Mouse (Mus musculus) embryonic facial prominence, embryonic 12.5 days (tissue): ENCODE data around the gene Veph1. TPM values are rescaled to one million over a fixed set of nuclear protein-coding genes. Genes with fewer than 3 reads are reported as not detected.

Source experiments
- ATAC-seq: fragments of 200-750 bp; cut with Nextera tagmentation; 2 replicates; pipeline ENCODE4 v1.8.0; 2017; ENCODE audit not compliant: insufficient number of reproducible peaks, insufficient read depth, low FRiP score, low TSS enrichment
- H3K27ac ChIP-seq: fragments of 300-500 bp; sonication (generic); 2 replicates; pipeline ENCODE4 v1.5.1; 2016; ENCODE audit warnings: mild to moderate bottlenecking
- H3K27me3 ChIP-seq: fragments of 300-500 bp; sonication (generic); 2 replicates; pipeline ENCODE4 v1.6.1; 2016; ENCODE audit warnings: mild to moderate bottlenecking, moderate library complexity
- H3K36me3 ChIP-seq: fragments of 300-500 bp; sonication (generic); 2 replicates; pipeline ENCODE4 v1.6.1; 2016; ENCODE audit warnings: mild to moderate bottlenecking
- H3K4me1 ChIP-seq: fragments of 300-500 bp; sonication (generic); 2 replicates; pipeline ENCODE4 v1.6.1; 2016
- H3K4me2 ChIP-seq: fragments of 300-500 bp; sonication (generic); replicated peaks from 2 replicates; pipeline ENCODE4 v1.6.1; 2016; ENCODE audit warnings: mild to moderate bottlenecking, moderate library complexity
- H3K4me3 ChIP-seq: fragments of 300-500 bp; sonication (generic); 2 replicates; pipeline ENCODE4 v1.5.1; 2016; ENCODE audit warnings: mild to moderate bottlenecking
- H3K9ac ChIP-seq: fragments of 300-500 bp; sonication (generic); 2 replicates; pipeline ENCODE4 v1.6.1; 2016; ENCODE audit warnings: mild to moderate bottlenecking, moderate library complexity
- H3K9me3 ChIP-seq: fragments of 300-500 bp; sonication (generic); 2 replicates; pipeline ENCODE4 v1.6.1; 2016; ENCODE audit warnings: mild to moderate bottlenecking, moderate library complexity
- WGBS: fragments of 180-500 bp; shearing (Covaris S2); methylation state at CpG from one replicate; pipeline ENCODE4 v1.1.7; 2016; 5-methylcytosine and 5-hydroxymethylcytosine counted together
- polyA plus RNA-seq: library from polyadenylated mRNA; unstranded; fragments of >200 nt; fragmentation: Nextera tagmentation; extraction: Ambion mirVana; gene quantifications from 2 replicates; pipeline ENCODE4 v1.2.1, GENCODE M21; 2016

Veph1 gene
- polyA plus RNA-seq, 1 experiment from 2014 or later = 5.8 TPM

- ATAC-seq = no peak
- 64% methylated on average over 6 of the region's 6 CpGs for WGBS
- H3K27me3 ChIP-seq = no peaks in the 10 kb centered on the region
- H3K4me3 ChIP-seq = no peak overlapping the region
- H3K4me2 ChIP-seq = no peak overlapping the region
- no peak overlapping the region for H3K27ac ChIP-seq
- 0 out of 2 replicates have a peak, but pooled peaks cover 16% of the 10 kb centered on the region for H3K4me1 ChIP-seq
- no peaks in the 10 kb centered on the region for H3K36me3 ChIP-seq
- no peak overlapping the region for H3K9ac ChIP-seq
- no peaks in the 10 kb centered on the region for H3K9me3 ChIP-seq
These were observed 134.0 kb downstream of the Veph1 start for GRCm38 (mm10) chr3:66162612-66163011.

GRCm38 (mm10) chr3:66157947-66158346 lies 138.7 kb downstream of the Veph1 start:
- H3K4me1 ChIP-seq = 0 out of 2 replicates have a peak, but pooled peaks cover 3% of the 10 kb centered on the region
- WGBS = 86% methylated on average over 8 of the region's 8 CpGs
- H3K4me2 ChIP-seq = no peak overlapping the region
- H3K27me3 ChIP-seq = no peaks in the 10 kb centered on the region
- ATAC-seq = no peak
- no peak overlapping the region for H3K27ac ChIP-seq
- no peaks in the 10 kb centered on the region for H3K36me3 ChIP-seq
- no peak overlapping the region for H3K4me3 ChIP-seq
- H3K9me3 ChIP-seq = no peaks in the 10 kb centered on the region
- H3K9ac ChIP-seq = no peak overlapping the region

- WGBS = 49% methylated on average over 7 of the region's 7 CpGs
- Histone ChIP-seq H3K9me3 (no peaks in the 10 kb centered on the region), H3K4me2 (no peak overlapping the region), H3K27me3 (no peaks in the 10 kb centered on the region), H3K4me1 (peaks cover 18% of the 10 kb centered on the region), H3K4me3 (no peak overlapping the region), H3K27ac (no peak overlapping the region), H3K36me3 (no peaks in the 10 kb centered on the region), H3K9ac (no peak overlapping the region)
- ATAC-seq = no peak
These were observed 159.0 kb downstream of the Veph1 start for GRCm38 (mm10) chr3:66137601-66138000.

GRCm38 (mm10) chr3:66131264-66131950 lies 165.2 kb downstream of the Veph1 start:
- WGBS = 25% methylated on average over 4 of the region's 4 CpGs
- no peak overlapping the region for H3K9ac ChIP-seq

GRCm38 (mm10) chr3:66129689-66130088 lies 166.9 kb downstream of the Veph1 start:
- 72% methylated on average over 5 of the region's 5 CpGs for WGBS
- H3K9me3 ChIP-seq = no peaks in the 10 kb centered on the region
- H3K4me2 ChIP-seq = no peak overlapping the region
- no peak overlapping the region for H3K27ac ChIP-seq
- no peak overlapping the region for H3K4me3 ChIP-seq
- ATAC-seq = no peak
- H3K36me3 ChIP-seq = no peaks in the 10 kb centered on the region
- H3K27me3 ChIP-seq = no peaks in the 10 kb centered on the region
- no peak overlapping the region for H3K9ac ChIP-seq
- peaks cover 9% of the 10 kb centered on the region for H3K4me1 ChIP-seq

More at GRCm38 (mm10) chr3:66131264-66131950, 165.2 kb downstream of the Veph1 start:
- Histone ChIP-seq H3K4me3 (no peak overlapping the region), H3K27me3 (no peaks in the 10 kb centered on the region), H3K9me3 (no peaks in the 10 kb centered on the region), H3K4me1 (peaks cover 18% of the 10 kb centered on the region), H3K4me2 (no peak overlapping the region), H3K36me3 (no peaks in the 10 kb centered on the region), H3K27ac (no peak overlapping the region; the same call in 1 of the 2 replicates)
- ATAC-seq = peak; percentile 74

GRCm38 (mm10) chr3:66105493-66105892 lies 191.1 kb downstream of the Veph1 start:
- Histone ChIP-seq H3K4me3 (no peak overlapping the region), H3K4me1 (peaks cover 16% of the 10 kb centered on the region), H3K27ac (peak overlapping the region; percentile 54; the same call in 1 of the 2 replicates), H3K27me3 (no peaks in the 10 kb centered on the region), H3K36me3 (no peaks in the 10 kb centered on the region), H3K4me2 (no peak overlapping the region; the same call in 1 of the 2 replicates), H3K9me3 (no peaks in the 10 kb centered on the region), H3K9ac (no peak overlapping the region)
- 23% methylated on average over 5 of the region's 5 CpGs for WGBS
- peak; percentile 53; the same call in 1 of the 2 replicates for ATAC-seq

GRCm38 (mm10) chr3:66102599-66102932 lies 194.1 kb downstream of the Veph1 start:
- Histone ChIP-seq H3K9me3 (no peaks in the 10 kb centered on the region), H3K36me3 (no peaks in the 10 kb centered on the region), H3K4me2 (no peak overlapping the region), H3K27me3 (no peaks in the 10 kb centered on the region), H3K27ac (no peak overlapping the region), H3K4me1 (peaks cover 16% of the 10 kb centered on the region), H3K9ac (no peak overlapping the region), H3K4me3 (no peak overlapping the region)
- no peak for ATAC-seq
- 83% methylated on average over 3 of the region's 3 CpGs for WGBS

- H3K9me3 ChIP-seq = no peaks in the 10 kb centered on the region
- no peaks in the 10 kb centered on the region for H3K27me3 ChIP-seq
- ATAC-seq = no peak
- WGBS = 75% methylated on average over 11 of the region's 11 CpGs
- H3K9ac ChIP-seq = no peak overlapping the region
- no peak overlapping the region for H3K27ac ChIP-seq
- peaks cover 16% of the 10 kb centered on the region for H3K4me1 ChIP-seq
- no peak overlapping the region for H3K4me2 ChIP-seq
- no peaks in the 10 kb centered on the region for H3K36me3 ChIP-seq
- H3K4me3 ChIP-seq = no peak overlapping the region
These were observed 194.6 kb downstream of the Veph1 start for GRCm38 (mm10) chr3:66101809-66102598.

- ATAC-seq = no peak
- no peaks in the 10 kb centered on the region for H3K27me3 ChIP-seq
- no peaks in the 10 kb centered on the region for H3K36me3 ChIP-seq
- H3K4me1 ChIP-seq = peaks cover 13% of the 10 kb centered on the region
- 85% methylated on average over 2 of the region's 2 CpGs for WGBS
- H3K27ac ChIP-seq = no peak overlapping the region
- no peak overlapping the region for H3K4me2 ChIP-seq
- no peak overlapping the region for H3K4me3 ChIP-seq
- H3K9ac ChIP-seq = no peak overlapping the region
- no peaks in the 10 kb centered on the region for H3K9me3 ChIP-seq
These were observed 195.6 kb downstream of the Veph1 start for GRCm38 (mm10) chr3:66101074-66101473.

- no peak overlapping the region for H3K4me3 ChIP-seq
- no peak overlapping the region for H3K4me2 ChIP-seq
- no peak overlapping the region for H3K9ac ChIP-seq
- no peak for ATAC-seq
- H3K36me3 ChIP-seq = no peaks in the 10 kb centered on the region
- H3K27me3 ChIP-seq = no peaks in the 10 kb centered on the region
- H3K27ac ChIP-seq = no peak overlapping the region
- no peaks in the 10 kb centered on the region for H3K9me3 ChIP-seq
- 56% methylated on average over 2 of the region's 2 CpGs for WGBS
- H3K4me1 ChIP-seq = no peaks in the 10 kb centered on the region
These were observed 204.9 kb downstream of the Veph1 start for GRCm38 (mm10) chr3:66091746-66092145.

- Histone ChIP-seq H3K36me3 (no peaks in the 10 kb centered on the region), H3K9me3 (no peaks in the 10 kb centered on the region), H3K4me3 (no peak overlapping the region), H3K27ac (no peak overlapping the region), H3K27me3 (no peaks in the 10 kb centered on the region), H3K9ac (no peak overlapping the region), H3K4me2 (no peak overlapping the region), H3K4me1 (peaks cover 4% of the 10 kb centered on the region; the same call in 1 of the 2 replicates)
- 58% methylated on average over 7 of the region's 7 CpGs for WGBS
- ATAC-seq = no peak
These were observed 209.0 kb downstream of the Veph1 start for GRCm38 (mm10) chr3:66087608-66088007.

- H3K27ac ChIP-seq = no peak overlapping the region
- 90% methylated on average over 3 of the region's 3 CpGs for WGBS
- H3K4me1 ChIP-seq = peaks cover 4% of the 10 kb centered on the region; the same call in 1 of the 2 replicates
- H3K9me3 ChIP-seq = no peaks in the 10 kb centered on the region
- no peak overlapping the region for H3K9ac ChIP-seq
- H3K4me2 ChIP-seq = no peak overlapping the region
- H3K27me3 ChIP-seq = no peaks in the 10 kb centered on the region
- no peaks in the 10 kb centered on the region for H3K36me3 ChIP-seq
- no peak for ATAC-seq
- H3K4me3 ChIP-seq = no peak overlapping the region
These were observed 212.8 kb downstream of the Veph1 start for GRCm38 (mm10) chr3:66083856-66084255.
